Mouse (Mus musculus) MEL (cell line): ENCODE measurements around the gene Ube2e1. TPM values are rescaled to one million over a fixed set of nuclear protein-coding genes. Genes with fewer than 3 reads are reported as not detected.

Source experiments
- DNase-seq: peaks from one replicate; pipeline ENCODE4 v3.0.0; 2011; ENCODE audit warnings: low read depth, low spot score
- H3K27ac ChIP-seq: 2 replicates; pipeline ENCODE4 v1.5.1; 2012; ENCODE audit warnings: low read depth, mild to moderate bottlenecking, control low read depth, low read length, moderate library complexity; ENCODE audit not compliant: control insufficient read depth
- H3K27me3 ChIP-seq, 2 experiments: fragments of 150-350 bp in 1 of 2; sonication (generic) in 1 of 2; 2 replicates each; pipeline ENCODE4 v1.6.1; 2012; ENCODE audit warnings: low read length in 2 of 2, mild to moderate bottlenecking in 2 of 2, improper control_type of control experiment in 1 of 2, moderate library complexity in 1 of 2; ENCODE audit not compliant: insufficient read depth in 2 of 2, control insufficient read depth in 1 of 2
- H3K36me3 ChIP-seq, 2 experiments: 2 replicates each; pipeline ENCODE4 v1.6.1; 2012 to 2014; ENCODE audit warnings: low read length in 2 of 2, improper control_type of control experiment in 1 of 2, inconsistent platforms in 1 of 2, mild to moderate bottlenecking in 1 of 2; ENCODE audit not compliant: insufficient read depth in 2 of 2, control insufficient read depth in 1 of 2
- H3K4me1 ChIP-seq, 2 experiments: fragments of 150-350 bp in 1 of 2; sonication (generic) in 1 of 2; 2 replicates each; pipeline ENCODE4 v1.6.1; 2012; ENCODE audit warnings: low read length in 2 of 2, improper control_type of control experiment in 1 of 2, mild to moderate bottlenecking in 1 of 2; ENCODE audit not compliant: insufficient read depth in 2 of 2, control insufficient read depth in 1 of 2
- H3K4me3 ChIP-seq, 2 experiments: fragments of 150-350 bp in 1 of 2; sonication (generic) in 1 of 2; 2 replicates each; pipeline ENCODE4 v1.5.1; 2012; ENCODE audit warnings: low read depth in 2 of 2, low read length in 2 of 2, mild to moderate bottlenecking in 2 of 2, moderate library complexity in 2 of 2, control low read depth in 1 of 2, improper control_type of control experiment in 1 of 2; ENCODE audit not compliant: control insufficient read depth in 1 of 2, insufficient read depth in 1 of 2
- H3K79me2 ChIP-seq: 2 replicates; pipeline ENCODE4 v1.6.1; 2012; ENCODE audit warnings: mild to moderate bottlenecking, low read length, moderate library complexity; ENCODE audit not compliant: control insufficient read depth, poor library complexity, insufficient read depth
- H3K9ac ChIP-seq: 2 replicates; pipeline ENCODE4 v1.6.1; 2012; ENCODE audit warnings: low read depth, mild to moderate bottlenecking, control low read depth, low read length, moderate library complexity; ENCODE audit not compliant: control insufficient read depth, poor library complexity, severe bottlenecking
- H3K9me3 ChIP-seq: fragments of 150-350 bp; sonication (generic); replicated peaks from 2 replicates; pipeline ENCODE4 v1.6.1; 2012; ENCODE audit warnings: mild to moderate bottlenecking, low read length, improper control_type of control experiment, moderate library complexity; ENCODE audit not compliant: insufficient read depth
- CHD2 ChIP-seq: IDR thresholded peaks from 2 replicates; pipeline ENCODE4 v1.6.1; 2011; ENCODE audit warnings: low read length, improper control_type of control experiment
- CTCF ChIP-seq, 3 experiments: IDR thresholded peaks in 2 of 3; conservative IDR thresholded peaks in 1 of 3; 2 replicates each; pipeline ENCODE4 v1.5.1; 2011 to 2012; ENCODE audit warnings: low read length in 3 of 3, low read depth in 2 of 3, mild to moderate bottlenecking in 2 of 3, improper control_type of control experiment in 1 of 3, inconsistent platforms in 1 of 3, mixed read lengths in 1 of 3, moderate library complexity in 1 of 3; ENCODE audit not compliant: control insufficient read depth in 1 of 3, insufficient read depth in 1 of 3, poor library complexity in 1 of 3, severe bottlenecking in 1 of 3
- E2F4 ChIP-seq: IDR thresholded peaks from 2 replicates; pipeline ENCODE4 v1.6.1; 2011; ENCODE audit warnings: low read depth, low read length, improper control_type of control experiment, borderline replicate concordance
- ELF1 ChIP-seq: IDR thresholded peaks from 2 replicates; pipeline ENCODE4 v1.6.1; 2014; ENCODE audit warnings: low read depth, mild to moderate bottlenecking, inconsistent platforms, low read length, improper control_type of control experiment, moderate library complexity
- ETS1 ChIP-seq: IDR thresholded peaks from 2 replicates; pipeline ENCODE4 v1.6.1; 2012; ENCODE audit warnings: low read depth, mild to moderate bottlenecking, inconsistent platforms, low read length, improper control_type of control experiment, moderate library complexity
- MAX ChIP-seq: IDR thresholded peaks from 2 replicates; pipeline ENCODE4 v1.6.1; 2011; ENCODE audit warnings: low read length, improper control_type of control experiment
- MAZ ChIP-seq: IDR thresholded peaks from 2 replicates; pipeline ENCODE4 v1.6.1; 2012; ENCODE audit warnings: low read depth, mild to moderate bottlenecking, inconsistent platforms, low read length, improper control_type of control experiment
- MXI1 ChIP-seq: IDR thresholded peaks from 2 replicates; pipeline ENCODE4 v1.6.1; 2011; ENCODE audit warnings: mild to moderate bottlenecking, low read depth, low read length, improper control_type of control experiment
- NELFE ChIP-seq: IDR thresholded peaks from 2 replicates; pipeline ENCODE4 v1.6.1; 2011; ENCODE audit warnings: low read depth, low read length, improper control_type of control experiment
- POLR2AphosphoS2 ChIP-seq: IDR thresholded peaks from 2 replicates; pipeline ENCODE4 v1.6.1; 2011; ENCODE audit warnings: low read length, improper control_type of control experiment
- RCOR1 ChIP-seq: IDR thresholded peaks from 2 replicates; pipeline ENCODE4 v1.6.1; 2012; ENCODE audit warnings: low read depth, mild to moderate bottlenecking, inconsistent platforms, low read length, improper control_type of control experiment
- SIN3A ChIP-seq: IDR thresholded peaks from 2 replicates; pipeline ENCODE4 v1.6.1; 2012; ENCODE audit warnings: low read length, improper control_type of control experiment, inconsistent platforms
- SMC3 ChIP-seq: IDR thresholded peaks from 2 replicates; pipeline ENCODE4 v1.6.1; 2011; ENCODE audit warnings: low read depth, low read length, improper control_type of control experiment
- TAL1 ChIP-seq: IDR thresholded peaks from 2 replicates; pipeline ENCODE4 v1.6.1; 2012; ENCODE audit warnings: mild to moderate bottlenecking, inconsistent platforms, low read length, moderate library complexity, mixed read lengths
- TCF12 ChIP-seq: IDR thresholded peaks from 2 replicates; pipeline ENCODE4 v1.6.1; 2014; ENCODE audit warnings: low read depth, mild to moderate bottlenecking, inconsistent platforms, low read length, improper control_type of control experiment, moderate library complexity
- USF1 ChIP-seq: IDR thresholded peaks from 2 replicates; pipeline ENCODE4 v1.6.1; 2014; ENCODE audit warnings: low read depth, mild to moderate bottlenecking, inconsistent platforms, low read length, improper control_type of control experiment, moderate library complexity
- USF2 ChIP-seq, 2 experiments: IDR thresholded peaks; 2 replicates each; pipeline ENCODE4 v1.6.1; 2011 to 2012; ENCODE audit warnings: improper control_type of control experiment in 2 of 2, low read length in 2 of 2, borderline replicate concordance in 1 of 2, inconsistent platforms in 1 of 2, low read depth in 1 of 2, mild to moderate bottlenecking in 1 of 2; ENCODE audit not compliant: insufficient read depth in 1 of 2
- ZKSCAN1 ChIP-seq: IDR thresholded peaks from 2 replicates; pipeline ENCODE4 v1.6.1; 2012; ENCODE audit warnings: low read depth, mild to moderate bottlenecking, inconsistent platforms, low read length, improper control_type of control experiment, moderate library complexity
- polyA plus RNA-seq, 2 experiments: library from polyadenylated mRNA; stranded (reverse) in 1 of 2; unstranded in 1 of 2; fragments of >175 nt in 1 of 2; fragments of >200 nt in 1 of 2; gene quantifications; 2 replicates each; pipeline versions ENCODE4 v1.2.1 to v1.2.4; 2012; ENCODE audit warnings: low replicate concordance in 2 of 2, low read depth in 1 of 2; ENCODE audit not compliant: insufficient read length in 2 of 2, insufficient read depth in 1 of 2, missing spikeins in 1 of 2
- total RNA-seq: library from RNA; depleted of rRNA; stranded (reverse); fragments of 300-350 nt; gene quantifications from 2 replicates; pipeline ENCODE4 v1.2.3, GENCODE M21; 2012

Ube2e1 gene
- total and polyA plus RNA-seq, 3 experiments = 43.0 to 246 (median 240) TPM

DNA sequence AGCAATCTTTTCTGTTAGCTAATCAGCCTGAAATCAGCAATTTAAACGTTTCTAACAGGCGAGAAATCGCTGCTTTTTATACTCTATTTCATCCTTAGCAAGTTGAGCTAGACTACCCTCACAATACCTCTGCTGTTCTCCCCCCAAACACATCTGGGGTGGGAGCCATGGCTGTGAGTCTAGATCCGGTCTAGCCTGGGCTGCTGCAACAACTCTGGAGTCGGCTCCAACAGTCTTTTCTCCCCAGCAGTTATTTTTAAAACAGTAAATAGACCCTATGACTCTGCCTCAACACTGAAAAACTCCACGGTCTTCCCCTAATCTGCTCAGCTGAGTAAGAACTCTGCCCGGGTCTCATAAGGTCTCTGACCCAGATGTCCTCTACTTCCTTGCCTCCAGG lies 91.5 kb downstream of the Ube2e1 start:
- Histone ChIP-seq H3K4me3 (peak overlapping the region in 1 of 2 experiments; percentile 85; a peak in 2 of 4 replicates), H3K9ac (0 out of 2 replicates have a peak overlapping the region, but pooled peaks have one; percentile 24)

DNA sequence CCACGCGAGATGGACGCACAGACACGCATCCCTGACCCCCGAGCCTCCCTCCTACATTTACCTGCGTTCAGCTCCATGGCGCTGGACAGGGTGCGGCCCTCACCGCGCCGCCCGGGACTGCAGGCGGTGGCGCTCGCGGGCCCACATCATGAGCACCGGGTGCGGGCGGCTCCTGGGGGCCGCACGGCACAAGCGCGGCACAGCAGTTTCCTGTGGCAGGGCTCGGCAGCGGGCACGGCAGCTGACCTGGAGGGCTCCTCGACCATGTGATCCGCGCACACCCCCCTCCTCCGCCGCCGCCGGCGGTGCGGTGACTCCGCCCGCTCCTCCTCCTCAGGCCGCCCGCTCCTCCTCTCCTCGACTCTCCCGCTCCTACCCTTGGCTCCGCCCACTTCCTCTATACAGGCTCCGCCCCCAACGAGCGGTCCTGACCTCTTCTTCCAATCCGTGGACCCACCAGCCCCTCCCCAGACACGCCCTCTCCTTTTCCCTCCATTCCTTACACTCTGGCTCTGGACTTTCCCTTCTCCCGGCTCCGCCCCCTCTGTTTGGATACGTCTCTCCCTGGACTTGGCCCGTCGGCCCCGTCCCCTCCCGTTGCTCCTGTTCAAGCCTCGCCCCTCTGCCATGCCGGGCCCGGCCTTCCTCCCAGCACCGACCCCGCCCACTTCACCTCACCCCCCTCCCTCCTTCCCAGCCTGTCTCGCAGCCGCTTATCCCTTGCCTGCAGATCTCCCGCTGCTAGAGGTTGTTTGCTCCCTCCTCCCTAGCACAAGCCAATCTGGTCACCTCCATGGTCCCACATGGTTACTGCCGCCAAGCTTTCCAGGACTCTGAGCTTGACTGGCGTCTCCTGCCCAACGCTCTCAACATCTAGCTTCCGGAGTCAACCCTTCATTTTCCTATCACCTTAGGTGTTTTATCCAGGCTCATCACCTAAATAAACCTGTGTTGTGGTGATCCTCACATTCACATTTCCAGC lies 92.6 kb downstream of the Ube2e1 start, which contains the start of gene Nr1d2:
TSS of gene Nr1d2 (minus strand) at position 378 of the 982 bp plus-strand sequence.
- Histone ChIP-seq H3K4me3 (peak within 1 kb of the TSS; percentile 85 to 93), H3K79me2 (peaks cover 3% of the 10 kb centered on the region; the same call in 1 of the 2 replicates), H3K27me3 (no peaks in the 10 kb centered on the region), H3K36me3 (peaks cover 0 to 14% of the 10 kb centered on the region in 2 experiments; a peak in 2 of 4 replicates), H3K4me1 (peaks cover 5 to 10% of the 10 kb centered on the region in 2 experiments; a peak in 3 of 4 replicates), H3K27ac (peak within 1 kb of the TSS; percentile 90), H3K9ac (peak within 1 kb of the TSS; percentile 93), H3K9me3 (no peaks in the 10 kb centered on the region)
- TF ChIP-seq SIN3A (peak; percentile 52; the same call in 1 of the 2 replicates), TAL1 (peak; percentile 45), RCOR1 (no peak), ZKSCAN1 (no peak), ELF1 (peak; percentile 67; the same call in 1 of the 2 replicates), CHD2 (no peak), TCF12 (peak; percentile 60), USF2 (IDR thresholded peaks at IDR 0.05; ENCODE audit: borderline replicate concordance in 1 of 2, insufficient read depth in 1 of 2, low read depth in 1 of 2, low read length in 2 of 2) (no peak), MAX (no peak; the same call in 1 of the 2 replicates), CTCF (IDR thresholded peaks at IDR 0.05 in 2 of 3, conservative IDR thresholded peaks at IDR 0.05 in 1 of 3; ENCODE audit: control insufficient read depth in 1 of 3, insufficient read depth in 1 of 3, low read depth in 2 of 3, low read length in 3 of 3, poor library complexity in 1 of 3, severe bottlenecking in 1 of 3) (0 out of 6 replicates have a peak, but pooled peaks of 1 of the 3 experiments have one; percentile 2), ETS1 (0 out of 2 replicates have a peak, but pooled peaks have one; percentile 31), USF1 (no peak), MAZ (peak; percentile 73), E2F4 (no peak), MXI1 (peak; percentile 66)
- DNase-seq = peak; percentile 97

More for the DNA sequence above, 91.5 kb downstream of the Ube2e1 start:
- Histone ChIP-seq H3K4me1 (peaks cover 2 to 4% of the 10 kb centered on the region in 2 experiments; a peak in 3 of 4 replicates), H3K79me2 (peaks cover 2% of the 10 kb centered on the region; the same call in 1 of the 2 replicates), H3K27ac (no peak overlapping the region), H3K27me3 (no peaks in the 10 kb centered on the region), H3K9me3 (no peaks in the 10 kb centered on the region), H3K36me3 (peaks cover 0 to 8% of the 10 kb centered on the region in 2 experiments; a peak in 2 of 4 replicates)
- TF ChIP-seq NELFE (no peak), MAX (no peak), SMC3 (no peak), MXI1 (no peak), SIN3A (no peak; the same call in 1 of the 2 replicates), POLR2AphosphoS2 (no peak), TCF12 (no peak), USF1 (no peak)
- no peak for DNase-seq
